ENCODE assay signal across 8 mouse cellular contexts in genomic region chr7:25181814-25182213, GRCm38 (mm10). TPM values are rescaled to one million over a fixed set of nuclear protein-coding genes. Genes with fewer than 3 reads are reported as not detected.
A peak's percentile ranks its signal among the peaks of the same experiment; 100 is the strongest.
DNase-seq lines count a peak whose midpoint lies in the region; ATAC-seq and TF ChIP-seq lines count a peak whose summit lies in the region.

No protein-coding gene starts in this region.

- intact Hi-C loops in left cerebral cortex, postnatal 36 days (cut with DNase I), result loop anchor here (10.0 kb wide), 1 partner anchor 77 kb away; no protein-coding TSS in a partner anchor

- ATAC-seq in forebrain, embryonic 15.5 days (replicated peaks), result no peak
- ATAC-seq in megakaryocyte, adult 5-6 weeks (ENCODE audit: poor library complexity, severe bottlenecking), result peak; percentile 34; the same call in 1 of the 2 replicates

- H3K9me3 ChIP-seq in CH12.LX (replicated peaks; ENCODE audit: low read length), result no peaks in the 10 kb centered on the region
- no peaks in the 10 kb centered on the region for H3K9me3 ChIP-seq in forebrain, embryonic 15.5 days

- DNase-seq in cerebellum, adult 2 months, result no peak
- DNase-seq in cerebellum, adult 11-12 months, result no peak
- no peak for DNase-seq in CH12.LX (ENCODE audit: extremely low read depth)
- DNase-seq in left cerebral cortex, postnatal 36 days (ENCODE audit: low spot score in 2 of 2), result no peak
- no peak for DNase-seq in right cerebral cortex, postnatal 14 days
- DNase-seq in gastrocnemius, postnatal 4 days (ENCODE audit: low spot score in 2 of 2), result no peak

- no peak for TF ChIP-seq CTCF in cerebellum, adult 2 months (IDR thresholded peaks at IDR 0.05; ENCODE audit: borderline replicate concordance, insufficient read depth, low read depth, low read length)
- TF ChIP-seq CTCF in CH12.LX (conservative IDR thresholded peaks at IDR 0.05 in 1 of 2, IDR thresholded peaks at IDR 0.05 in 1 of 2; ENCODE audit: low read depth in 2 of 2, low read length in 2 of 2), result no peak

- dilution Hi-C loops in CH12.LX (cut with MboI; ENCODE audit: extremely low pct_ligation_motif_present, extremely low pct_unique_long_range_greater_than_20kb, low sequenced_read_pairs), result no loop called here

- H3K4me2 ChIP-seq in CH12.LX (ENCODE audit: insufficient read depth, low read depth, poor library complexity, severe bottlenecking), result peak overlapping the region; percentile 40
- peak overlapping the region; percentile 68 for H3K4me2 ChIP-seq in forebrain, embryonic 15.5 days (replicated peaks)

- H3K27ac ChIP-seq in cerebellum, adult 2 months (ENCODE audit: insufficient read depth, low read length), result no peak overlapping the region
- H3K27ac ChIP-seq in CH12.LX (ENCODE audit: insufficient read depth, low read depth), result no peak overlapping the region
- H3K27ac ChIP-seq in forebrain, embryonic 15.5 days (replicated peaks), result no peak overlapping the region

- H3K27me3 ChIP-seq in cerebellum, adult 2 months (ENCODE audit: control insufficient read depth, insufficient read depth, low read length), result no peaks in the 10 kb centered on the region
- H3K27me3 ChIP-seq in CH12.LX (replicated peaks), result peaks cover 48% of the 10 kb centered on the region
- H3K27me3 ChIP-seq in forebrain, embryonic 15.5 days, result peaks cover 35% of the 10 kb centered on the region

- TF ChIP-seq POLR2A in cerebellum, adult 2 months (IDR thresholded peaks at IDR 0.05; ENCODE audit: borderline replicate concordance, insufficient read depth, low read length), result no peak
- TF ChIP-seq POLR2A in CH12.LX (IDR thresholded peaks at IDR 0.05; ENCODE audit: low read depth, low read length), result no peak

- TF ChIP-seq EP300 in CH12.LX (IDR thresholded peaks at IDR 0.05; ENCODE audit: low read length), result no peak

- no peak for TF ChIP-seq RAD21 in CH12.LX (IDR thresholded peaks at IDR 0.05; ENCODE audit: low read depth, low read length)

- peaks cover 18% of the 10 kb centered on the region for H3K4me1 ChIP-seq in cerebellum, adult 2 months (ENCODE audit: control insufficient read depth, insufficient read depth, low read length)
- peaks cover 7 to 37% of the 10 kb centered on the region in 2 experiments; a peak in 3 of 4 replicates for H3K4me1 ChIP-seq in CH12.LX (ENCODE audit: control insufficient read depth in 1 of 2, insufficient read depth in 2 of 2)
- peaks cover 40% of the 10 kb centered on the region for H3K4me1 ChIP-seq in forebrain, embryonic 15.5 days

- H3K4me3 ChIP-seq in cerebellum, adult 2 months (replicated peaks; ENCODE audit: insufficient read depth, low read depth, low read length), result peak overlapping the region; percentile 49
- peak overlapping the region; percentile 3 to 28 (median 20) for H3K4me3 ChIP-seq in CH12.LX (replicated peaks in 1 of 3; ENCODE audit: low read depth in 2 of 3, low read length in 2 of 3, poor library complexity in 1 of 3)
- H3K4me3 ChIP-seq in forebrain, embryonic 15.5 days, result peak overlapping the region; percentile 52

- no peaks in the 10 kb centered on the region for H3K79me2 ChIP-seq in CH12.LX (replicated peaks; ENCODE audit: control insufficient read depth, extremely low read depth, insufficient read depth, poor library complexity, severe bottlenecking)

- 12% methylated on average over 21 of the region's 21 CpGs for WGBS in cerebellum, adult 2 months
- 3% methylated on average over 21 of the region's 21 CpGs for WGBS in forebrain, embryonic 15.5 days

- H3K9ac ChIP-seq in CH12.LX (ENCODE audit: insufficient read depth, low read depth), result 0 out of 2 replicates have a peak overlapping the region, but pooled peaks have one; percentile 14
- H3K9ac ChIP-seq in forebrain, embryonic 15.5 days (replicated peaks), result 0 out of 2 replicates have a peak overlapping the region, but pooled peaks have one; percentile 24

- H3K36me3 ChIP-seq in CH12.LX (replicated peaks in 1 of 2; ENCODE audit: control insufficient read depth in 1 of 2, insufficient read depth in 1 of 2, low read length in 1 of 2), result no peaks in the 10 kb centered on the region
- H3K36me3 ChIP-seq in forebrain, embryonic 15.5 days, result no peaks in the 10 kb centered on the region

- in situ Hi-C loops in CH12.LX (cut with MboI; ENCODE audit: low pct_ligation_motif_present, low pct_unique_long_range_greater_than_20kb, low sequenced_read_pairs), result loop anchor here (5.0 to 10.0 kb wide), 2 partner anchors 50 to 93 kb away; no protein-coding TSS in a partner anchor

TF ChIP-seq in CH12.LX, 34 proteins besides CTCF, POLR2A, EP300 and RAD21:
- no peak for TF ChIP-seq UBTF (IDR thresholded peaks at IDR 0.05; ENCODE audit: low read depth, low read length)
- peak; percentile 7; the same call in 1 of the 2 replicates for TF ChIP-seq ELF1 (IDR thresholded peaks at IDR 0.05; ENCODE audit: low read depth, low read length)
- no peak for TF ChIP-seq ZKSCAN1 (IDR thresholded peaks at IDR 0.05; ENCODE audit: borderline replicate concordance, low read depth, low read length)
- TF ChIP-seq SMC3 (IDR thresholded peaks at IDR 0.05; ENCODE audit: low read depth, low read length), result no peak
- no peak for TF ChIP-seq NELFE (IDR thresholded peaks at IDR 0.05; ENCODE audit: low read depth, low read length)
- no peak for TF ChIP-seq BHLHE40 (IDR thresholded peaks at IDR 0.05; ENCODE audit: low read depth, low read length)
- TF ChIP-seq USF2 (conservative IDR thresholded peaks at IDR 0.05; ENCODE audit: low read depth, low read length), result no peak
- TF ChIP-seq CHD2 (IDR thresholded peaks at IDR 0.05; ENCODE audit: low read length), result no peak

RNA-seq across cellular contexts. Expression of gene Pou2f2, which starts 2.3 kb away (rescaled TPM):
- polyA plus RNA-seq in cerebellum, adult 2 months (2012; rRNA removed), result 8.4 and 10.6 TPM in 2 replicates
- total RNA-seq in CH12.LX (2012; rRNA removed) (28.2 and 46.1 TPM in 2 replicates), CH12.LX (2014; rRNA removed) (7.3 and 8.9 TPM in 2 replicates)
- polyA plus RNA-seq in CH12.LX (2012; ENCODE audit: insufficient read length, low read depth), result 72.1 and 102 TPM in 2 replicates
- polyA plus RNA-seq in forebrain, embryonic 15.5 days (2015; fragmentation: Nextera tagmentation; extraction: Ambion mirVana), result 17.4 and 17.5 TPM in 2 replicates
- total RNA-seq in megakaryocyte, adult 5-6 weeks (2015), result 30.1 and 31.6 TPM in 2 replicates
- 5.2 and 6.1 TPM in 2 replicates for total RNA-seq in megakaryocyte, adult 5-6 weeks (2017)
- 10 to 100 TPM in 1 of 2 experiments, 1 to 10 TPM in 1; 8.4 to 15.4 TPM for total RNA-seq in left cerebral cortex, postnatal 36 days (2021)
- under 1 TPM; 0.52 to 0.91 TPM for total RNA-seq in gastrocnemius, postnatal 4 days (2021)

RNA-seq across cellular contexts. Expression of gene Dedd2, which starts 38.6 kb away (rescaled TPM):
- polyA plus RNA-seq in cerebellum, adult 2 months (2012; rRNA removed), result 29.0 and 29.6 TPM in 2 replicates
- total RNA-seq in CH12.LX (2012; rRNA removed) (11.7 and 12.1 TPM in 2 replicates), CH12.LX (2014; rRNA removed) (10.7 and 13.9 TPM in 2 replicates)
- polyA plus RNA-seq in CH12.LX (2012; ENCODE audit: insufficient read length, low read depth), result 10.2 and 10.6 TPM in 2 replicates
- polyA plus RNA-seq in forebrain, embryonic 15.5 days (2015; fragmentation: Nextera tagmentation; extraction: Ambion mirVana), result 17.7 and 18.0 TPM in 2 replicates
- 14.5 and 19.7 TPM in 2 replicates for total RNA-seq in megakaryocyte, adult 5-6 weeks (2015)
- 17.8 and 18.8 TPM in 2 replicates for total RNA-seq in megakaryocyte, adult 5-6 weeks (2017)
- total RNA-seq in left cerebral cortex, postnatal 36 days (2021), result 10 to 100 TPM; 25.4 to 28.4 TPM
- total RNA-seq in gastrocnemius, postnatal 4 days (2021), result 1 to 10 TPM; 6.6 to 8.3 TPM

RNA-seq across cellular contexts. Expression of gene Zfp526, which starts 39.4 kb away (rescaled TPM):
- polyA plus RNA-seq in cerebellum, adult 2 months (2012; rRNA removed), result 9.2 and 10.9 TPM in 2 replicates
- total RNA-seq in CH12.LX (2012; rRNA removed) (6.5 and 7.4 TPM in 2 replicates), CH12.LX (2014; rRNA removed) (2.0 and 2.2 TPM in 2 replicates)
- polyA plus RNA-seq in CH12.LX (2012; ENCODE audit: insufficient read length, low read depth), result 6.5 and 7.0 TPM in 2 replicates
- 1.9 and 2.0 TPM in 2 replicates for polyA plus RNA-seq in forebrain, embryonic 15.5 days (2015; fragmentation: Nextera tagmentation; extraction: Ambion mirVana)
- total RNA-seq in megakaryocyte, adult 5-6 weeks (2015), result 7.2 and 7.6 TPM in 2 replicates
- total RNA-seq in megakaryocyte, adult 5-6 weeks (2017), result 5.2 and 8.3 TPM in 2 replicates
- 10 to 100 TPM; 11.3 to 11.5 TPM for total RNA-seq in left cerebral cortex, postnatal 36 days (2021)
- total RNA-seq in gastrocnemius, postnatal 4 days (2021), result 10 to 100 TPM; 10.6 to 11.3 TPM

RNA-seq across cellular contexts. Expression of gene Gsk3a, which starts 55.8 kb away (rescaled TPM):
- polyA plus RNA-seq in cerebellum, adult 2 months (2012; rRNA removed), result 226 and 230 TPM in 2 replicates
- total RNA-seq in CH12.LX (2012; rRNA removed) (47.5 and 55.1 TPM in 2 replicates), CH12.LX (2014; rRNA removed) (44.1 and 45.8 TPM in 2 replicates)
- 72.2 and 76.1 TPM in 2 replicates for polyA plus RNA-seq in CH12.LX (2012; ENCODE audit: insufficient read length, low read depth)
- 16.2 and 17.4 TPM in 2 replicates for polyA plus RNA-seq in forebrain, embryonic 15.5 days (2015; fragmentation: Nextera tagmentation; extraction: Ambion mirVana)
- total RNA-seq in megakaryocyte, adult 5-6 weeks (2015), result 90.1 and 90.2 TPM in 2 replicates
- 58.7 and 60.8 TPM in 2 replicates for total RNA-seq in megakaryocyte, adult 5-6 weeks (2017)
- 100 to 1,000 TPM; 206 to 237 TPM for total RNA-seq in left cerebral cortex, postnatal 36 days (2021)
- 10 to 100 TPM; 62.8 to 63.2 TPM for total RNA-seq in gastrocnemius, postnatal 4 days (2021)
